Mouse (Mus musculus): ENCODE results near the gene Rflna.

Rflna gene

GRCm38 (mm10) chr5:125002969-125003872 lies at the start of gene Rflna:
Rflna (plus strand) TSS chr5:125003221.
- DNase-seq (ENCODE audit: extremely low read depth, low read depth, low spot score) = no peak

DNA sequence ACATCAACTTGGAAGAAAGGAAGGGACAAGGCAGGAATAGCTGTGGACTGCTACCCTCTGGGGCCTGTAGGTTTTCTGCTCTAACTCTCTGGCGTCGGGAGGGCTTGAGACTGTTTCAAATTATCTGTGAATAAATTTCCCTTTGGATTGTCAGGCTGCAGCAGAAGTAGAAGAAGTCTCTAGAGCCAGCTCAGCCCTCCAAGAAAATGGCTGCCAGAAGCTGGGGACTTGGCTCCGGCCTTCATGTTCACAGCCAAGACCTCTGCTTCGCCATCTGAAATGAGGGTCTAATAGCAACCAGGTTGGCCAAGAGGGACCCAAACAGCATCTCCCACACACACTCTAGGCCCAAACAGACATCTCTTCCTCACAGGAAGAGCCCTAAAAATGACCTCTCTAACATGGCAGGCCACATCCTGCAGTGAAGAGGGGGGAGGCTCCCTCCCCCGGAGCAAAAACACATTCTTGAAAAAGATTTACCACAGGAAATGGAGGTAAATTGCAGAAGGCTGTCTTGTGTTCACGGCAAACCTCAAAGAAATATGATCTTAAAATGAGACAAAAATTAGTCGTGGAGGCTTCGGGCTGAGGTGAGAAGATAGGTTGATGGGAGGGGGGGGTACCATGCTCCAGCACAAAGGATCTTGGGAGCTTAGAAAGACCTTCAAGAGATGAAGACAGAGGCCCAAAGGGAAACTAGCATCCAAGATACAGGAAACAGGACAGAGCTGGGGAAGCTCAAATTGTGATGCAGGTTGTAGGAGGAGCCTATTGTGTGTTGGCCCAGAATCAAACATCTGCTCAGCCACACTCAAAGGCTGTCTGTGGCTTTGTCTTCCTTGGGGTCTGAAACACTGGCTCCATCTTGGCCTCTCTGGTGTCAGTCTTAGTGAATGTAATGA lies 48.4 kb upstream of the Rflna start:
- DNase-seq (ENCODE audit: extremely low read depth, low read depth, low spot score) = no peak

GRCm38 (mm10) chr5:124957491-124957890 lies 45.5 kb upstream of the Rflna start:
- no peak for DNase-seq (ENCODE audit: extremely low read depth, low read depth, low spot score)

DNA sequence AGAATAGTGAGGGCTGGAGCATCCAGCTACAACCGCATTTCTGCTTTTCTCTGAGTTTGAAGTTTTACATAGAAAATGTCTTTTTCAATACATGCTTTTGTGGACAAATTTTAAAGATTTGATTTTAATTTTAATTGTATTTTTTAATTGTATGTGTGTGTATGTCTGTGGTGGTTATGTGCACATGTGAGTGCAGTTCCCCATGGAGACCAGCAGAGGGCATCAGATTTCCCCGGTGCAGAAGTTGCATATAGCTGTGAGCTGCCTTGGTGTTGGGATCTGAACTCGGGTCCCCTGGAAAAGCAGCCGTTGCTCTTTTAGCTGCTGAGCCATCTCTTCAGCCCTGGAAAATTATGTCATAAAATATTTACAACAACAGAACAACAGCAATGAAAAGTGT lies 43.9 kb upstream of the Rflna start:
- no peak for DNase-seq (ENCODE audit: extremely low read depth, low read depth, low spot score)

DNA sequence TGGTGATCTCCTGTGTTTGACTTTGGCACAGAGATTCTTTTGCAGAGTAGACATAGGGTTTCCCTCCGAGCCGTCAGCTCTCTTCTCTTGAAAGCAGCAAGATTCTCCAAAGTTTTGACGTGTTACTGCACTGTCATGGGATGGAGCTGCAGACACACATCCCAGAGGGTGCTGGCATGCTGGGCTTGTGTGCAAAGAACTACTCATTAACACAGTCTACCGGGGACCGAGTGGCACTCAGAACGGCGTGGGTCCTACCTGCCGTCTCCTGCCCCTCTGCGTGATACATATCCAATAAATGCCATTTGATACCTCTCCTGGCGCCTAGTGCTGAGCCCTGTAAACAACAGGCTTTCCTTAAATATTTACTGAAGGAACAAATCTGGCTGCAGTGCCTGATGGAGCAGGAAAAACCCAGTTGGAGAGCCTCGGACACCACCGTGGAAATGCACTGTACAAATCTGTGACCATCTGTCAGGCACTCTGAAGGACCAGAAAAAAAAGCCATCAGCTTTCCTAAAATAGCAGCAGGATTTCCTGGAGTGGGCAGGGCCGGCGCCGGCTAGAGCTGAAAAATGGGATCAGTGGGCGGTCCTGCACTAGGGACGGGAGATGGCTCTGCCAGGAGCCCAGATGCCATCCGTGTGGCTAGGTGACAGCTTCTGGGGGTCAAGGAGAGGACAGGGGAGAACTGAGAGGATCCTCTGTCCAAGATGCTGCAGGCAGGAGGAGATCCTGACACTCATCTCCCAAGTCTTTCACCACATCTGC lies 42.7 kb upstream of the Rflna start:
- no peak for DNase-seq (ENCODE audit: extremely low read depth, low read depth, low spot score)

- no peak for DNase-seq (ENCODE audit: extremely low read depth, low read depth, low spot score)
Measured at GRCm38 (mm10) chr5:124961433-124961832, 41.6 kb upstream of the Rflna start.

- DNase-seq (ENCODE audit: extremely low read depth, low read depth, low spot score) = no peak
Measured at GRCm38 (mm10) chr5:124962761-124963160, 40.3 kb upstream of the Rflna start.

- no peak for DNase-seq (ENCODE audit: extremely low read depth, low read depth, low spot score)
Measured at GRCm38 (mm10) chr5:124963806-124964672, 39.0 kb upstream of the Rflna start.

DNA sequence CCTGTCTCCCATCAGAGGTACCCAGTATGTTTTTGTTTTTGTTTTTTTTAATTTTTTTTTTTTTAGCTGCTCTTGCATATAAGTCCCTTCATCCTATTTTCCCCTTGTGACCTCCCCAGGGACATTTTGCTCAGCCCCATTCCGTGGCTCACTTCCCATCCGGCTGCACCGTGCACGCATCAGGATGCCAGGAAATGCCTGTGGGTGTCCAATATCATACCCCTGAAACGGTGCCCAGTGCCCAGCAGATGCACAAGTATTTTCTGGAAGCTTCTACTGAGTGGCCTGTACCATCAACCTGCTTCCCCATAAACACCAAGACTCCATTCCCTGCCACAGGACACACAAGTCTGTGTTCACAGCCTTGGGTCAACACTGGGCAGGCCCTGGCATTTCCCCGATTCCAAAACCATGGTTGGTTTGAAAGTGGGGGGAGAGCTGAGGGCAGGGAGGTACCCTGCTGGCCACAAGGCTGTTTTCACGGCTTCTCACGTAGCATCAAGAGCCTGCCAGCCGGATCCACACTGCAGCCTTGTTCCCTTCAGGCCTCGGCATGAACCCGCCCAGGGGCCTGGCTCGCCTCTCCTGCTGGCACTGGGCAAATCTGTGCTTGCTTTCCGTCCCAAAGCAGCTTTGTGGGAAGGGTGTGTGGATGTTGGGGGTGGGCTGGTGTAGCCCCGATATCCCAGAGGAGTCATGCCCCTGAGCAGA lies 36.2 kb upstream of the Rflna start:
- DNase-seq (ENCODE audit: extremely low read depth, low read depth, low spot score) = no peak

GRCm38 (mm10) chr5:124969790-124970189 lies 33.2 kb upstream of the Rflna start:
- DNase-seq (ENCODE audit: extremely low read depth, low read depth, low spot score) = no peak

DNA sequence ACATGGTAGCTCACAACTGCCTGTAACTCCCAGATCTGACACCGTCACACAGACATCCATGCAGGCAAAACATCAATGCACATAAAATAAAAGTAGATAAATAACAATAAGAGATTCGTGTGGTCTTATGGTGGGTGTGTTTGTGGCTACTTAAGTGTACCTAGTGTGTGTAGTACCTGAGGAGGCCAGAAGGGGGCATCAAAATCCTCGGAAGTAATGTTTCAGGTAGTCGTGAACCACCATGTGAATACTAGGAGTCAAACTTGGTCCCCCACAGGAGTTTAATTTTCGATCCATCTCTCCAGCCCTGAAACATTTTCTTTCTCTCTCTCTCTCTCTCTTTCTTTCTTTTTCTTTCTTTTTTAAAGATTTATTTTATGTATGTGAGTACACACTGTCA lies 16.8 kb upstream of the Rflna start:
- DNase-seq (ENCODE audit: extremely low read depth, low read depth, low spot score) = no peak

DNA sequence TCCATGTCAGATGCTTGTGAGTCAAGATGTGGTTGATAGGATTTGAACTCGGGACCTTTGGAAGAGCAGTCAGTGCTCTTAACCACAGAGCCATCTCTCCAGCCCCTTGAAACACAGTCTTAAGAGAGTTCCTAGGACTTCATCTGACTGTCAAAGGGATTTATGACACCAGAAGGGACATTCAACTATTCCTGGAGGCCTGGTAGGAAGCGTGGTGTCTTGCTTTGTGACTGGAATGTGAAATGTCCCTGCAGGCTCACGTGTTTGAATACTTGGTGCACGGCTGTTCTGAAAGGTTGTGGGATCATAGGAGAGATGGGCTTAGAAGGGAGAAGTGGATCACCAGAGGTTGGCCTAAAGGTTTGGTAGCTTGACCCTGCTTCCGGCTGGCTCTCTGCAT lies 16.4 kb upstream of the Rflna start:
- no peak for DNase-seq (ENCODE audit: extremely low read depth, low read depth, low spot score)

- no peak for DNase-seq (ENCODE audit: extremely low read depth, low read depth, low spot score)
Measured at GRCm38 (mm10) chr5:124989724-124990123, 13.3 kb upstream of the Rflna start.

- no peak for DNase-seq (ENCODE audit: extremely low read depth, low read depth, low spot score)
Measured at GRCm38 (mm10) chr5:124992323-124992722, 10.7 kb upstream of the Rflna start.

GRCm38 (mm10) chr5:124992891-124993290 lies 10.1 kb upstream of the Rflna start:
- no peak for DNase-seq (ENCODE audit: extremely low read depth, low read depth, low spot score)

DNA sequence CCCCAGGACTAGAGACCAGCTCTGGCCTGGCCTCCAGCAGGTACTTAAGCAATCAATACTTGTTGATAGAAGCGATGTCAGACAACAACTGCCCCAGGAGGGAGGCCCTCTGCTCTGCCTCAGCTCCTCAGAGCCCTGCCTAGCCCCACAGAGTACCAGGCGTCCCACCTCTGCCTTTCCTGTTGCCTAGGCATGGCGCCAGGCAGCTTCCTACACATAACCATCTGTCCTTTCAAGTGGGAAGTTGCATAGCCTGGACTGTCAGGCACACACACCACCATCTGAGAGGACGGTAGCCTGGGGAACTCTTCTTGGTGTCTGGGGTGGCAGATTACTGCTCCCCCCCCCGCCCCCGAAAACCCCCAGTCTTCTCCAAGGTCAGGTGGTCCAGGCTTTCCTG lies 6.2 kb upstream of the Rflna start:
- no peak for DNase-seq (ENCODE audit: extremely low read depth, low read depth, low spot score)

DNA sequence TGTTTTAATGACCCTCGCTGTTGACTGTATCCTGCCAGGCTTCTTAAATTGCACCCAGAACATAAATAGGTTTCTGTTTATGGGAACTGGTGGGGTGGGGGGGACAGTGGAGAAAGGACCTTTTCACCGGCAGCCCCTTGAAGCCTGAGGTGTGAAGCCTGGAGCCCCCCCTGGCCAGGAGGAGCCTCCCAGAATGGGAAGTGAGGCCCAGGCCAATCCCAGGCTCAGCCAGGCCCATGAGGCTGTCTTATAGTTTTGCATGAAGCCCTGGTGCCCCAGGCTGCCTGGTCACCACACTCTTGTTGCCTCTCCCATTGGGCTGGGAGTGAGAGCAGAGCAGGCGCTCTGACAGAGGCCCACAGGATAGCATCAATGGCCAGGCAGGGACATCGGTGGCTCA lies 5.1 kb upstream of the Rflna start:
- no peak for DNase-seq (ENCODE audit: extremely low read depth, low read depth, low spot score)

- no peak for DNase-seq (ENCODE audit: extremely low read depth, low read depth, low spot score)
Measured at GRCm38 (mm10) chr5:125000756-125001250, 2.2 kb upstream of the Rflna start.

DNA sequence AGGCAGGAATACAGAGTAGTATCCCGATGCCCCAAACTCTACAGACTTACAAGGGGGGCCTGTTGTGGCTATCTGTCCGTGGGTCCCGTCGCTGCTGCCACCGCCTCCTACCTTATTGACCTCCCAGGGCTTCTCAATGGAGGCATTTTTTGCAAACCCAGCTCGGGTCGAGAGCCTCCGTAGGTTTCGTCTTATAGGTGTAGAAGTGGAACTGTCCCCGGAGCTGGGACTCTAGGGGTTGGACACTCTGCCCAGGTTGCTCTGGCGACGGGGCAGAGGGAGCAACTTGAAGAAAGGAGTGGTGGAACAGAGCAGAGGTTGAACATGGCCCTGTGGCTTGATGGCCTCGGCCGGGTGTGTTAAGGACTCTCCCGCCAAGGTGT lies 843 bp downstream of the Rflna start:
- no peak for DNase-seq (ENCODE audit: extremely low read depth, low read depth, low spot score)

Measured in fat pad, adult 2 months (tissue).